Mouse (Mus musculus) gastrocnemius, postnatal 4 days (tissue): ENCODE data around the gene Olfr1255. TPM values are rescaled to one million over a fixed set of nuclear protein-coding genes. Genes with fewer than 3 reads are reported as not detected.

ENCODE experiments used
- DNase-seq, 2 experiments: peaks; one replicate each; pipeline ENCODE4 v3.0.0; 2021 to 2022; ENCODE audit warnings: low spot score in 2 of 2, mixed read lengths in 2 of 2
- long read RNA-seq, 2 experiments: library from polyadenylated mRNA; stranded (forward); transcript quantifications; one replicate each; pipeline ENCODE4 v2.0.0; 2021
- total RNA-seq, 2 experiments: library from RNA; stranded (reverse); gene quantifications; 2 replicates each; pipeline ENCODE4 v1.2.3; 2021

Gene Olfr1255
- not detected for total RNA-seq
- long read RNA-seq, experiment 1 = 0 reads
- long read RNA-seq, experiment 2 = 0 reads

DNA sequence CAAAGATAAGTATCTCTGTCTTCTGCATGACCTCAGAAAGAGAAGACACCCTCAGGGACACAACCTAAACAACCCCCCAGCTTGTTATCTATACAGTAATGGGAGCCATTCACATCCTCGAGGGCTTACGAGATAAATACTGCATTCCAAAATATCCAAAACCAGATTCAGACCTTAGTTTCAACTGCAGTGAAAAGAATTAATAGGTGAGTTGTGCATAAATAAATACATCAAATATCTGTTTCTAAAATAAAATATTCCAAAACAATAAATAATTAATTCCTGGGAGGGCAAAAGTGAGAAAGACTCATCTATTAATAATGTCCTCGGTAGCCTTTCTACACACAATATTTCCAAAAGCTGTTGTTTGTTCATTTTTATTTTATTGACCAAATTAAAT, at the start of gene Olfr1255:
Olfr1255 (plus strand) TSS at position 301 of the 400 bp plus-strand sequence.
- no peak for DNase-seq

DNA sequence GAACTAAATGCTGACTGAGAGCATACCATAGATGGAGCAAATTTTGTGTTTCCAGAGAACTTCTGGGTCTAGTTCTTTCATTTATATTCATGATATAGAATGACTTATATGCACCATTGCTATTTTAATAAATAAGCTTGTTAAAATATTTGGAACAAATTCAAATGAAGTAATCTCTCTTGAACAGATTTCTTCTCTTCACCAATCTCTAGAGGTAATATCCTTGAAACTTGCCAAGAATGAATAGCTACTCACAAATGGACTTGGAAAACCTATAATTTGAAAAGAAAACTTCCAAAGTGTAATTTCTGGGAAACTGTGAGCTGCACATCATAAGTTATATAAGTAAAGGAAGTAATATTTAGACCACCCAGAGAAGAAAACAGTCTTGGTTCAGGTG, 18.3 kb upstream of the Olfr1255 start, which contains the start of gene Olfr1254:
Olfr1254 (minus strand) TSS at position 101 of the 400 bp plus-strand sequence.
- no peak for DNase-seq

DNA sequence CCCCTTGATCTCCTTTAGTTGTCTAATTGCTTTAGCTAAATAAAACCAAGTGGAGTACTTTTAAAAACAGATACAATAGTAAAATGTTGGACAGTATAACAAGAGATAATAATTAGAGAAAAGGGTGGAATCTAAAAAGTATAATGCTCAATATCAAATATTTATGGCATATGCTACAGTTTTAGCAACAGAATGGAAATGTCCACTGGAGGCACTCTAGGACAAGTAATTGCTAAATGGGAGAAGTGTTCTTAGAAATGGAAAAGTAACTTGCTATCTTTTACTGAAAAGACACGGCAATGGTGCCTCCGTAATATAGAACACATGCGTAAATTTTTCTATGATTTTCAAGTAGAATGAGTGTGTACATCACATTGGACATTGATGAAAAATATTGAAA, 12.3 kb upstream of the Olfr1255 start:
- no peak for DNase-seq

DNA sequence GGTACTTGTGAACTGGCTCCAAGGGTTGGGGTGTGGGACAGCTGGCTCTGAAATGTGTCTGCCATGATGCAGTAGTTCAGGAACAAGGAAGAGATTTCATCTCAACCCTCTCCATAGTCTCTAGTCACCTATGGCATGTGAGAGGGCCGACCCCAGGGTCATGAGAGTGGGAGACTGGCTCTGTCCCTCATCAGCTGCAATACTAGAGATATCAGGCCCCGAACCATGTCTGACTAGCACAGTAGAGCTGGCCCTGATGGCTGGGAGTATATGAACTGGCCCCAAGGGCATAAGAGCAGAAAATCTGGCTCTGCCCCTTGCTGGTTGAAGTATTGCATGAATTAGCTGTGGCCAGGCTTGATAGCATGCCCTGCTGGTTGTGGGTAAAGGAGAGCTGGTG, 1.1 kb upstream of the Olfr1255 start:
- no peak for DNase-seq

DNA sequence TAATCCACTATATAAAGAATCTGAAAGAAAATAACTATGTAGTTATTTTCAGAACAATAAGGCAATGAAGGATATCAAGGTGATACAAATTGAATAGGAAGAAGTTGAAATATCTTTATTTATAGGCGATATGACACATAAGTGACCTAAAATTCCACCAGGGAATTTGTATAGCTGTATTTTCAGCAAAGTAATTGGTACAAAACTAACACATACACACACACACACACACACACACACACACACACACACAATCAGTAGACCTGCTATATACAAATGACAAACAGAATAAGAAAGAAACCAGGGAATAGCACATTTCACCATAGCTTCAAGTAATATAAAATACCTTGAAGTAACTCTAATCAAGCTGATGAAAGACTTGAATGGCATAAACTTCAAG, 8.4 kb downstream of the Olfr1255 start:
- DNase-seq = no peak

DNA sequence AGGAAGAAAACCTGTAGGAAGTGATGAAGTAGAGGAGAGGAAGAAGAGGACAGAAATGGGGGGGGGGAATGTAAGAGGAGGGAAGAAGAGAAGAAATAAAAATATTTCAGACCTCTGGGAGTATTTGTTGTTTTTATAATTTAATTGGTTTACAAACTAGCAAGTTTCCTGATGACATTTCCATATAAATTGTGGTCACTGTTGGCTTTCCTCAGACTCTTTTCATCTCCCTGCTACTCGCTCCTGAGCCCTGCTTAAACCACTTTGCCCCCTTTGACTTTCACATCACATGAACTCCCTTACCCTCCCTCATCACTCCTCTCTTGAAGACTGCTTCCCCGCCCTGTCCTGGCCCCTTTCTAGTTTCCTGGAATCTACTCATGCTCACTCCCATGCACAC, 29.6 kb downstream of the Olfr1255 start, which contains the start of gene Olfr1256:
Olfr1256 (minus strand) TSS at position 101 of the 400 bp plus-strand sequence.
- no peak for DNase-seq

DNA sequence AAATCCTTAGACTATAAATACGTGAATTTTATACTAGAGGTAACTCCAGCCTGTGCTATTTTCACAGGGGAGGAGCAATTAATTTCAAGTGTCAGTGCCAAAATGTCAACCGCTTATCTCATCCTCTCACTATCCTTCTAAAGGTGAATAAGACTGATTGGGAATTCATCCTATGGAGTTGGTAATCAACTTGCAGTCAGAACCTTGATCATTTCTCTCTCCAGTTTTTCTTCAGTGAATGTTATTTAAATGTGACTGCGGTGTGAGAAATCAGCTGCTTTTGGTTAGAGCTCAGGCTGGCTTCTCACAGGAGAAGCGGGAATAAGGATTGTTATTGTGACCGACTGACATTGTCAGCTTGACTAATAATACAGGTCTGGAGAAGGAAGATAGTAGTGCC, 36.3 kb downstream of the Olfr1255 start, which contains the start of gene Olfr48:
Olfr48 (minus strand) TSS at position 101 of the 400 bp plus-strand sequence.
- DNase-seq = no peak

DNA sequence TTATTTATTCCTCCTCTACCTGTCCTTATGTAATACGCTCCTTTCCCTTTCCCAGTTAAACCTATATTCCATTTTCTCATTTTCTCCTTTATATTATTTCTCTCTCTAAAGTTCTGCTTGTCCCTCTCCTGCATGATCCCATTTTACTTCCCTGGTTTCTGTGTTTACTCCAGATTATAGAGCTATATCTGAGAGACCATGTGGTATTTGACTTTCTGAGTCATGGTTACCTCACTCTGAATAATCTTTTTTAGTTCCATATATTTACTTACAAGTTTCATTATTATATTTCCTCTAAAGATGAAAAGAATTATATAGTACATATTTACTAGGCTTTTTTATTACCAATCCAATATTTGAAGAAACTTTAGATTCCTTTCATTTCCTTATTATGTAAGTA, 37.4 kb downstream of the Olfr1255 start:
- DNase-seq = no peak

Other genes with a start within 250 kb of the Olfr1255 start
- gene Olfr1245, start 233.6 kb upstream of the Olfr1255 start, total RNA-seq = not detected
- gene Olfr1246, start 218.9 kb upstream of the Olfr1255 start, total RNA-seq = not detected
- under 1 TPM; 0.07 to 0.08 TPM for gene Olfr1247, start 197.9 kb upstream of the Olfr1255 start, total RNA-seq
- not detected for gene Olfr1248, start 193.8 kb upstream of the Olfr1255 start, total RNA-seq
- gene Olfr1249, start 177.1 kb upstream of the Olfr1255 start, total RNA-seq = not detected
- gene Olfr1250, start 150.6 kb upstream of the Olfr1255 start, total RNA-seq = not detected
- gene Olfr1251, start 140.1 kb upstream of the Olfr1255 start, total RNA-seq = not detected
- gene Olfr1252, start 87.0 kb upstream of the Olfr1255 start, total RNA-seq = not detected
- gene Olfr1253, start 55.0 kb upstream of the Olfr1255 start, total RNA-seq = not detected
- gene Olfr1254, start 18.4 kb upstream of the Olfr1255 start, total RNA-seq = not detected
- gene Olfr1256, start 29.5 kb downstream of the Olfr1255 start, total RNA-seq = not detected
- gene Olfr48, start 36.2 kb downstream of the Olfr1255 start, total RNA-seq = not detected
- gene Olfr1257, start 66.4 kb downstream of the Olfr1255 start, total RNA-seq = not detected
- not detected for gene Olfr1258, start 115.3 kb downstream of the Olfr1255 start, total RNA-seq
- not detected for gene Olfr1259, start 136.6 kb downstream of the Olfr1255 start, total RNA-seq
- gene Olfr1260, start 162.3 kb downstream of the Olfr1255 start, total RNA-seq = not detected
- not detected for gene Olfr1261, start 179.2 kb downstream of the Olfr1255 start, total RNA-seq
- gene Olfr1262, start 188.1 kb downstream of the Olfr1255 start, total RNA-seq = not detected
- not detected for gene Olfr1263, start 200.1 kb downstream of the Olfr1255 start, total RNA-seq
- not detected for gene Olfr1264, start 213.5 kb downstream of the Olfr1255 start, total RNA-seq
- gene Olfr1265, start 223.3 kb downstream of the Olfr1255 start, total RNA-seq = not detected